Mouse (Mus musculus) heart, embryonic 14.5 days (tissue): Measurements from ENCODE around the gene Syde2. TPM values are rescaled to one million over a fixed set of nuclear protein-coding genes. Genes with fewer than 3 reads are reported as not detected.

Source experiments
- ATAC-seq: fragments of 200-750 bp; cut with Nextera tagmentation; 2 replicates; pipeline ENCODE4 v1.8.0; 2017; ENCODE audit warnings: low read depth, moderate TSS enrichment; ENCODE audit not compliant: insufficient number of reproducible peaks, insufficient read depth, low FRiP score
- H3K27ac ChIP-seq, 2 experiments: fragments of 200-500 bp in 1 of 2; fragments of 300-500 bp in 1 of 2; sonication (generic) in 1 of 2; replicated peaks in 1 of 2; 2 replicates each; pipeline ENCODE4 v1.5.1; 2012 to 2014; ENCODE audit warnings: low read depth in 2 of 2, low read length in 2 of 2, control low read depth in 1 of 2, mild to moderate bottlenecking in 1 of 2, mixed read lengths in 1 of 2; ENCODE audit not compliant: control insufficient read depth in 1 of 2, insufficient read depth in 1 of 2
- H3K27me3 ChIP-seq: fragments of 300-500 bp; sonication (generic); 2 replicates; pipeline ENCODE4 v1.6.1; 2014; ENCODE audit warnings: mild to moderate bottlenecking, low read length, control low read depth; ENCODE audit not compliant: control insufficient read depth, insufficient read depth
- H3K36me3 ChIP-seq: fragments of 300-500 bp; sonication (generic); 2 replicates; pipeline ENCODE4 v1.6.1; 2014; ENCODE audit warnings: mild to moderate bottlenecking, control low read depth, low read length, mixed read lengths; ENCODE audit not compliant: control insufficient read depth, insufficient read depth
- H3K4me1 ChIP-seq, 2 experiments: fragments of 200-500 bp in 1 of 2; fragments of 300-500 bp in 1 of 2; sonication (generic) in 1 of 2; 2 replicates each; pipeline ENCODE4 v1.6.1; 2012 to 2014; ENCODE audit warnings: low read length in 2 of 2, control low read depth in 1 of 2, mixed read lengths in 1 of 2; ENCODE audit not compliant: control insufficient read depth in 2 of 2, insufficient read depth in 2 of 2
- H3K4me2 ChIP-seq: fragments of 300-500 bp; sonication (generic); 2 replicates; pipeline ENCODE4 v1.6.1; 2014; ENCODE audit warnings: mild to moderate bottlenecking, low read length
- H3K4me3 ChIP-seq, 2 experiments: fragments of 200-500 bp in 1 of 2; fragments of 300-500 bp in 1 of 2; sonication (generic) in 1 of 2; 2 replicates each; pipeline ENCODE4 v1.5.1; 2012 to 2014; ENCODE audit warnings: low read length in 2 of 2, mild to moderate bottlenecking in 2 of 2, control low read depth in 1 of 2, low read depth in 1 of 2, moderate library complexity in 1 of 2; ENCODE audit not compliant: control insufficient read depth in 1 of 2, insufficient read depth in 1 of 2
- H3K9ac ChIP-seq: fragments of 300-500 bp; sonication (generic); 2 replicates; pipeline ENCODE4 v1.6.1; 2014; ENCODE audit warnings: mild to moderate bottlenecking, low read length
- H3K9me3 ChIP-seq: fragments of 300-500 bp; sonication (generic); 2 replicates; pipeline ENCODE4 v1.6.1; 2016; ENCODE audit warnings: low read length, control low read depth; ENCODE audit not compliant: control insufficient read depth
- WGBS: fragments of 180-500 bp; shearing (Covaris S2); extraction: QIAGEN DNeasy Blood & Tissue Kit; methylation state at CpG from one replicate; pipeline ENCODE4 v1.1.7; 2014; 5-methylcytosine and 5-hydroxymethylcytosine counted together
- polyA plus RNA-seq: library from polyadenylated mRNA; unstranded; fragments of >200 nt; fragmentation: Nextera tagmentation; extraction: Ambion mirVana; gene quantifications from 2 replicates; pipeline ENCODE4 v1.2.1, GENCODE M21; 2014

The Syde2 gene
- polyA plus RNA-seq: 12.7 and 12.8 TPM in 2 replicates

DNA sequence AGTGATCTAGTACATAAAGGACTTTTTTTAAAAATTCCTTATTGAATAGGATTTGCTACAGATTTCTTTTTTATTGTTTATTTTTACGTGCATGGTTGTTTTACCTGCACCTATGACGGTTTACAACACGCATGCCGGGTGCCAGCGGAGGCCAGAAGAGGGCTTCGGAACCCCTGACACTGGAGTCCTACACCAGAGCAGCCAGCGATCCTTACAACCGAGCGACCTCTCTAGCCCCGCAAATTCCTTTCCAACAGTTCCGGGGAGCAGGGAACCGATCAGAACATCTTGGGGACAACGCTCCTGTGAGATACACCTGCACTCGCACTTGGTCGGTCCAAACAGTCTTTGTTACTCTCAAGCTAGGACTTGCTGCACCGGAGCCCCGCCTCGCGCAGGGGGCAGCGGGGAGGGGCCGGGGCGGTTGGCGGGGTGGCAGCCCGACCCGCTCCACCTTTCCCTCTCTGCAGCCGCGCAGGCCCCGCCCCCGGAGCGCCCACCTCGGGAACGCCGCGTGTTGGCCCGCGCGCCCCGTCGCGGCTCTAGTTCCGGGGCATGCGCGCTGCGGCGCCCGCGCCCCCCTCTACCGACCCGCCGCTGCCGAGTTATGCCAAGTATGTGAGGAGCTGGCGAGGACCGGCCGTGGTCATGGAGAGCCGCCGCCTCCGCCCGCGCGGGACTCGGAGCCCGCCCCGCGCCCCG, at the start of gene Syde2:
TSS of gene Syde2 (plus strand) at position 603 of the 702 bp plus-strand sequence.
- H3K36me3 ChIP-seq: peaks cover 7% of the 10 kb centered on the region; the same call in 1 of the 2 replicates
- H3K27ac ChIP-seq: peak within 1 kb of the TSS; percentile 99 to 100
- no peaks in the 10 kb centered on the region for H3K27me3 ChIP-seq
- no peaks in the 10 kb centered on the region for H3K9me3 ChIP-seq
- WGBS: 2% methylated on average over 45 of the region's 65 CpGs
- H3K4me3 ChIP-seq: peak within 1 kb of the TSS; percentile 57 to 70
- H3K4me1 ChIP-seq: peaks cover 12 to 22% of the 10 kb centered on the region in 2 experiments
- ATAC-seq: peak; percentile 83
- peak within 1 kb of the TSS; percentile 81 for H3K4me2 ChIP-seq
- H3K9ac ChIP-seq: peak within 1 kb of the TSS; percentile 92

DNA sequence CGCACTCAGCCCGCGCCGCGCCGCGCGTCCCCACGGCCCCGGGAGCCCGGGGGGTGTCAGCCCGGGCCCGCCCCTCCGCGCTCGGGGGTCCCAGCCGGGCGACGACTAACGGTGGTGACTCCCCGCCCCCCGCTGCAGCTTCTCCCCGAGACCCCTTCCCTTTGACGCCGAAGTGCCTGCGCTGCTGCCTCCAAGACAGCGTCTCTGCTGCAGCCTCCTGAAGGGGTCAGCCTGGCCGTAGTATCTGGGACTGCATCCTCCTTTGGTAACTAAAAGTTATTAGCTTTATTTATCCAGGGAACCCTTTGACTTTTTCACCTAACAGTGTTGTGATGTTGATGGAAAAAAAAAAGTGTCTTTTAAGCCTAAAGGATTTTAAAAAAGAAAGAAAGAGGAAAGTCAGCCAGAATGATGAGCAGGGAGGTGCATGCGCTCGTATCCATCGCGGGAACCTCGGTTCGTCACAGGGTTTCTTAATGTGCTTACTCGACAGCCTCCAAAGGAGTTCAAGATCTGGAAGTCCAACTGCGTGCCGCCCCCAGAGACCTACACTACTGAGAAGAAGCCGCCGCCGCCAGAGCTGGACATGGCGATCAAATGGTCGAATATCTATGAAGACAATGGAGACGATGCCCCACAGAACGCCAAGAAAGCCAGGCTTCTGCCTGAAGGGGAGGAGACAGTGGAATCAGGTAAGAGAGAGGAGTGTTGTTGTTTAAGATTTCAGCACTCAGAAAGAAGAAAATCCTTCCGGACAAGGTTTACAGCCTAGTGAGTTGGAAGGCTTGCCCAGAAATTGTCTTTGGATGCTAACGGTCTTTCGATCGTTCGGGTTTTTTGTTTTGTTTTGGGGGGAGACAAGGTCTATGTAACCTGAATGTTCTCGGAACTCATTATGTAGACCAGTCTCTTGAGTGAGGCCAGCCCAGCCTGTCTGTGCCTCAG, 49.0 kb upstream of the Syde2 start:
- H3K27me3 ChIP-seq: no peaks in the 10 kb centered on the region
- peak overlapping the region in 1 of 2 experiments; percentile 58; a peak in 2 of 4 replicates for H3K27ac ChIP-seq
- H3K4me3 ChIP-seq: peak overlapping the region; percentile 79 to 99
- H3K9ac ChIP-seq: peak overlapping the region; percentile 97
- 16% methylated on average over 50 of the region's 50 CpGs for WGBS
- no peaks in the 10 kb centered on the region for H3K9me3 ChIP-seq
- no peak; the same call in 1 of the 2 replicates for ATAC-seq
- H3K4me1 ChIP-seq: peaks cover 13 to 23% of the 10 kb centered on the region in 2 experiments
- peaks cover 49% of the 10 kb centered on the region for H3K36me3 ChIP-seq
- peak overlapping the region; percentile 88 for H3K4me2 ChIP-seq

DNA sequence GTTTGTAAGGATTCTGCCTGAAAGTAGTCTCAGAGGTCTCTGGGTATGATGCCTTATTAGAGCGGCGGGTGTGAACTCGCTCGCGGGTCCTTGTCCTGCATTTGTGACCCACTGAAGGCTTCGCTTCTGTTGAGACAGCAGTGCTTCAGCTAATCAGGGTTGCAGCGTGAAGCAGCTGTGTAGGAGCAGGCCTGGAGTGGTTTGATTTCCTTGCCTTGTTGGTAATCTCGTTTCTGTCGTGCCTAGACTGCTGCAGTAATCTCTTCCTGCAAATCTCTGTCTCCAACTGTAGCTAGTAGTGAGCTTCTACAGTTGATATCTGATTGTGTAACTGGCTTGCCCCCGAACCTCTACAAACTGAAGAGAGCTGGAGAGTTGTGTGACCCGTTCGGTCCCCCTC, 48.3 kb upstream of the Syde2 start:
- Histone ChIP-seq H3K4me2 (peak overlapping the region; percentile 88), H3K4me1 (peaks cover 13 to 26% of the 10 kb centered on the region in 2 experiments), H3K9ac (peak overlapping the region; percentile 97), H3K27me3 (no peaks in the 10 kb centered on the region), H3K36me3 (peaks cover 50% of the 10 kb centered on the region), H3K27ac (no peak overlapping the region), H3K4me3 (peak overlapping the region in 1 of 2 experiments; percentile 99; a peak in 3 of 4 replicates), H3K9me3 (no peaks in the 10 kb centered on the region)
- ATAC-seq: no peak
- 61% methylated on average over 12 of the region's 12 CpGs for WGBS

DNA sequence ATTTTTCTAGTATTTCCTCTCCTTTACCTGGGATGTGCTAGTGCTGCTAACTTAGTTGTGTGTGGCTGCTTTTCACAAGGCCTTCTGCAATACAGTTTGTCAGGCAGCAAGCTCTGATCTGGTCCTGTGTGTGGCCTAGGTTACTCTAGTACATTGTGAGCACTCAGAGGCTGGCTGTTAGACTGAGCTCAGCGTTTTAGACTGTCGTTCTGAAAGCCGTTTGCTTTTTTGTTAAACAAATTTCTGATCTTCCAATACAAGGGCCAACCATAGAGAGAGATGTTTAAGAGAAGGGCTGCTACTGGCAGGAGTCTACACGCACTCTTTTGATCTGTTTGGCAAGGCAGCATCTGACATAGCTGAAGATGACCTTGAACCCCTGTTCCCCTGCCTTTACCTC, 47.7 kb upstream of the Syde2 start:
- peak overlapping the region in 1 of 2 experiments; percentile 99; a peak in 1 of 4 replicates for H3K4me3 ChIP-seq
- H3K4me2 ChIP-seq: peak overlapping the region; percentile 88
- H3K4me1 ChIP-seq: peaks cover 13 to 27% of the 10 kb centered on the region in 2 experiments
- no peak for ATAC-seq
- no peak overlapping the region for H3K27ac ChIP-seq
- 84% methylated on average over 4 of the region's 4 CpGs for WGBS
- H3K9ac ChIP-seq: no peak overlapping the region
- H3K36me3 ChIP-seq: peaks cover 50% of the 10 kb centered on the region
- no peaks in the 10 kb centered on the region for H3K27me3 ChIP-seq
- no peaks in the 10 kb centered on the region for H3K9me3 ChIP-seq

DNA sequence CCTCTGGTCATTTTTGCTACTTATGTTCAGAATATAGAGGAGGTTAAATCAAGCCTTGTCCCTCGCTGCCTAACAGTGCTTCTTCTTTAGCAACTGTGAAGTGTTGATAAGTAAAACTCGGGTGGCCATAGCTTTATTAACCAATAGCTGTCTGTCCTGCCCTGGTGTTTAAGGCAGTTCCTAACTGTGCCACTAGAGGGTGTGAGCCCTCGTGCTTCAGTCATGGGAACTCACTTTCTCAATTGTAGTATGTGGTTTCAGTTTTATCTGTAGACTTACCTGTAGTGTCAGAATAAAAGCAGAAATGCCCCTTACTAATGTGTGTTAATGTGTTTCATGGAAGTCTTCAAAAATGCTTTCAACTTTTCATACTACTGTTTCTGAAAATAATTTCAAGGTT, 45.7 kb upstream of the Syde2 start:
- Histone ChIP-seq H3K9ac (no peak overlapping the region; the same call in 1 of the 2 replicates), H3K27ac (no peak overlapping the region), H3K4me3 (no peak overlapping the region), H3K4me2 (no peak overlapping the region), H3K36me3 (peaks cover 56% of the 10 kb centered on the region), H3K9me3 (no peaks in the 10 kb centered on the region), H3K4me1 (peaks cover 21 to 39% of the 10 kb centered on the region in 2 experiments), H3K27me3 (no peaks in the 10 kb centered on the region)
- ATAC-seq: no peak
- 3% methylated on average over 3 of the region's 3 CpGs for WGBS

DNA sequence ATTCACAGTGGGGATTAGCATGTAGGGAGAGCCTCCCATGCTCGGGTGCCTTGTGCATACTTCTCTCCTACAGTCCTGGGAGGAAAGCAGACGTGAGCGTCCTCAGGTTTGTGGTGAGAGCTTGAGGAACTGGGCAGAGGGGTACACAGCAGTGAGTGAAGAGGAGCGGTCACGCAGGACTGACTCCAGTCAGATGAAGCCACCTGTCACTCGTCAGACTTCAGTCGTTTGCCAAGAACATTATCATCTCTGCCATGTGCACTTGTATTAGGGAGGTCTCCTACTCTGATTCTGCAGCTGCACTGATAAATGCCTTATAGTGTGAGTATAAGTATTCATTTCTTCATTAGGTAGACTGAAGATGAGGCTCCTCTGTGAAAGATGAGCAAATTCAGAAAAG, 43.3 kb upstream of the Syde2 start:
- H3K36me3 ChIP-seq: peaks cover 56% of the 10 kb centered on the region
- H3K9me3 ChIP-seq: no peaks in the 10 kb centered on the region
- no peak overlapping the region; the same call in 1 of the 2 replicates for H3K9ac ChIP-seq
- 65% methylated on average over 7 of the region's 7 CpGs for WGBS
- H3K27ac ChIP-seq: no peak overlapping the region
- ATAC-seq: no peak
- peaks cover 16 to 38% of the 10 kb centered on the region in 2 experiments for H3K4me1 ChIP-seq
- H3K27me3 ChIP-seq: no peaks in the 10 kb centered on the region
- no peak overlapping the region for H3K4me2 ChIP-seq
- H3K4me3 ChIP-seq: no peak overlapping the region

DNA sequence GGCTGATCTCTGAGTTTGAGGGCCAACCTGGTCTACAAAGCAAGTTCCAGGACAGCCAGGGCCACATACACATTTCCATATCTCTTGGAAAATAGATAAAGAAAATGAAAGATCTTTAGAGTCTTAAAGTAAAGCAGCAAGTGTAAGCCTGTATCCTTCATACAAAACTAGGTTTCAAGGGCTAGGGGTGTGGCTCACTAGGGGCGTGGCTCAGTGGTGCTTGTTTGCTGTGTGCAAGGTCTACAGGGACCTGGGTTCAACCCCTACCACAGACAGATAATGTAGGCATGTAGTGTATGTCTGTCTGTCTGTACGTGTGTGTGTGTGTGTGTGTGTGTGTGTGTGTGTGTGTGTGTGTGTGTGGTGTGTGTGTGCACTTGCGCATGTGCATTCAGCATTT, 41.8 kb upstream of the Syde2 start:
- peak overlapping the region; percentile 65 to 82 for H3K27ac ChIP-seq
- H3K36me3 ChIP-seq: peaks cover 42% of the 10 kb centered on the region
- H3K4me1 ChIP-seq: peaks cover 14 to 34% of the 10 kb centered on the region in 2 experiments
- no peaks in the 10 kb centered on the region for H3K9me3 ChIP-seq
- 87% methylated on average over 3 of the region's 3 CpGs for WGBS
- H3K4me3 ChIP-seq: no peak overlapping the region
- ATAC-seq: no peak
- 0 out of 2 replicates have a peak overlapping the region, but pooled peaks have one; percentile 8 for H3K9ac ChIP-seq
- H3K4me2 ChIP-seq: no peak overlapping the region
- H3K27me3 ChIP-seq: no peaks in the 10 kb centered on the region
